Mouse (Mus musculus): ENCODE data around the gene Mapkap1.

GRCm38 (mm10) chr2:34368396-34368795 is 38.2 kb upstream of the Mapkap1 start:
- TF ChIP-seq POLR2A (IDR thresholded peaks at IDR 0.05; ENCODE audit: low read depth, low read length) (no peak), EP300 (IDR thresholded peaks at IDR 0.05; ENCODE audit: low read length) (no peak)

All from CH12.LX (cell line).